Mouse (Mus musculus) liver, postnatal 0 days (tissue): ENCODE data around the gene Sod3. TPM values are rescaled to one million over a fixed set of nuclear protein-coding genes. Genes with fewer than 3 reads are reported as not detected.

Experiments used
- ATAC-seq: fragments of 200-750 bp; cut with Nextera tagmentation; 2 replicates; pipeline ENCODE4 v1.8.0; 2017; ENCODE audit warnings: mild to moderate bottlenecking, moderate library complexity
- DNase-seq: peaks from one replicate; pipeline ENCODE4 v3.0.0-alpha.2; 2016
- H3K27ac ChIP-seq: fragments of 300-500 bp; sonication (generic); 2 replicates; pipeline ENCODE4 v1.5.1; 2014; ENCODE audit warnings: antibody characterized with exemption, moderate library complexity, mild to moderate bottlenecking, low read depth
- H3K27me3 ChIP-seq: fragments of 300-500 bp; sonication (generic); 2 replicates; pipeline ENCODE4 v1.6.1; 2014; ENCODE audit warnings: low read length, control low read depth, mixed read lengths; ENCODE audit not compliant: insufficient read depth
- H3K36me3 ChIP-seq: fragments of 300-500 bp; sonication (generic); replicated peaks from 2 replicates; pipeline ENCODE4 v1.6.1; 2014; ENCODE audit warnings: mild to moderate bottlenecking, control low read depth, low read length, moderate library complexity, mixed read lengths; ENCODE audit not compliant: insufficient read depth
- H3K4me1 ChIP-seq: fragments of 300-500 bp; sonication (generic); 2 replicates; pipeline ENCODE4 v1.6.1; 2014; ENCODE audit warnings: antibody characterized with exemption, mild to moderate bottlenecking, control low read depth; ENCODE audit not compliant: insufficient read depth
- H3K4me2 ChIP-seq: fragments of 300-500 bp; sonication (generic); 2 replicates; pipeline ENCODE4 v1.6.1; 2014; ENCODE audit warnings: low read depth, mild to moderate bottlenecking, low read length, moderate library complexity, mixed read lengths
- H3K4me3 ChIP-seq: fragments of 300-500 bp; sonication (generic); 2 replicates; pipeline ENCODE4 v1.5.1; 2014; ENCODE audit warnings: low read depth, low read length
- H3K9ac ChIP-seq: fragments of 300-500 bp; sonication (generic); replicated peaks from 2 replicates; pipeline ENCODE4 v1.6.1; 2014; ENCODE audit warnings: mild to moderate bottlenecking, moderate library complexity
- H3K9me3 ChIP-seq: fragments of 300-500 bp; sonication (generic); 2 replicates; pipeline ENCODE4 v1.6.1; 2016; ENCODE audit warnings: mild to moderate bottlenecking, control low read depth, low read length, mixed read lengths
- CTCF ChIP-seq: sonication (generic); IDR thresholded peaks from 2 replicates; pipeline ENCODE4 v1.5.1; 2016; ENCODE audit warnings: antibody characterized with exemption, low read depth
- EP300 ChIP-seq: IDR thresholded peaks from 2 replicates; pipeline ENCODE4 v1.6.1; 2016; ENCODE audit warnings: antibody characterized with exemption, low read depth, mild to moderate bottlenecking
- WGBS: fragments of 180-500 bp; shearing (Covaris S2); extraction: QIAGEN DNeasy Blood & Tissue Kit; methylation state at CpG from one replicate; pipeline ENCODE4 v1.1.7; 2014; ENCODE audit not compliant: insufficient replicate concordance; 5-methylcytosine and 5-hydroxymethylcytosine counted together
- polyA plus RNA-seq: library from polyadenylated mRNA; unstranded; fragments of >200 nt; fragmentation: Nextera tagmentation; extraction: Ambion mirVana; gene quantifications from 2 replicates; pipeline ENCODE4 v1.2.1, GENCODE M21; 2015

The Sod3 gene
- polyA plus RNA-seq, 1 experiment from 2014 or later: 23.0 TPM

GRCm38 (mm10) chr5:52410197-52410596 is 46.6 kb downstream of the Sod3 start:
- Histone ChIP-seq H3K4me3 (no peak overlapping the region), H3K9me3 (no peaks in the 10 kb centered on the region), H3K27me3 (no peaks in the 10 kb centered on the region), H3K27ac (no peak overlapping the region), H3K4me1 (no peaks in the 10 kb centered on the region), H3K36me3 (no peaks in the 10 kb centered on the region), H3K4me2 (no peak overlapping the region), H3K9ac (no peak overlapping the region)
- no peak for ATAC-seq
- 86% methylated on average over 12 of the region's 12 CpGs for WGBS
- no peak for DNase-seq
- TF ChIP-seq CTCF (no peak), EP300 (no peak)

GRCm38 (mm10) chr5:52411567-52411966 is 48.0 kb downstream of the Sod3 start:
- DNase-seq: peak; percentile 18

DNA sequence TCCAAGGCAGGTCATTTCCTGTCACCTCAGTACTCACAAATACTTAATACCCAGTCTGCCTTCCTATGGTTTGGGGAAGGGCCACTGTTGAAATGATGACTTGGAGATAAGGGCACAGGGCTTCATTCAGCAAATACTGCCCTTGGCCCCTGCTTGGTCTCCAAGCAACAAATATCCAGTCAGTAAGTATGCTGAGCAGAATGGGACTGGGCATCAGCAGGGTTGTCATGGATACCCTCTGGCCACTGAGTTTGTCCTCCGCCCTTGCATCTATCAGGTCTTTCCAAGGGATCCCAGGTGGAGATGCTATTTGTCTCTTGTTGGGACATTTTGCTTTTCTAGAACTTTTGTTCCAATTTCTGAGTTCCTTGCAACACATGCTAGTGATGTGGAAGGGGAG is 51.6 kb downstream of the Sod3 start:
- Histone ChIP-seq H3K9ac (no peak overlapping the region), H3K36me3 (no peaks in the 10 kb centered on the region), H3K4me2 (no peak overlapping the region), H3K4me3 (no peak overlapping the region), H3K27ac (no peak overlapping the region), H3K27me3 (no peaks in the 10 kb centered on the region), H3K4me1 (no peaks in the 10 kb centered on the region), H3K9me3 (no peaks in the 10 kb centered on the region)
- ATAC-seq: no peak
- no peak for TF ChIP-seq CTCF
- no peak for TF ChIP-seq EP300
- 74% methylated on average over 1 of the region's 1 CpGs for WGBS
- no peak for DNase-seq

More at GRCm38 (mm10) chr5:52411567-52411966, 48.0 kb downstream of the Sod3 start:
- Histone ChIP-seq H3K27ac (no peak overlapping the region), H3K4me2 (no peak overlapping the region), H3K27me3 (no peaks in the 10 kb centered on the region), H3K9me3 (no peaks in the 10 kb centered on the region), H3K9ac (no peak overlapping the region), H3K4me3 (no peak overlapping the region), H3K4me1 (no peaks in the 10 kb centered on the region), H3K36me3 (no peaks in the 10 kb centered on the region)
- ATAC-seq: no peak
- 54% methylated on average over 3 of the region's 3 CpGs for WGBS
- no peak for TF ChIP-seq EP300
- TF ChIP-seq CTCF: no peak

DNA sequence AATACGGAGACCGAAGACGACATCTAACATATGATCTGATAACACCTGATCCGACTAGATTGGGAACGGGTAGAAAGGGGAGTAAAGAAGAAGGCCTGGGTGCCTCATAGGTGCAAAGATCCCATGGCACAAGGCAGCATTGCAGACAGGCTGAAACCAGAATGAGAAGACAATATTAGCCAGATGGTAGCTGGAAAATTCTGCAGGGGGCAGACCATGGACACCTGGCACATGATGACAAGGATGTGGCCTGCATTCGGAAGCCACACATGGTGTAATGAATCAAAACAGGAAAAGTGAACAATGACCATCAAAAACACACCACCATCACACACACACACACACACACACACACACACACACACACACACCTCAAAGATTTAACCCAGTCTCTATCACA is 52.3 kb downstream of the Sod3 start:
- Histone ChIP-seq H3K36me3 (no peaks in the 10 kb centered on the region), H3K4me3 (no peak overlapping the region), H3K9ac (no peak overlapping the region), H3K27ac (no peak overlapping the region), H3K4me2 (no peak overlapping the region), H3K4me1 (no peaks in the 10 kb centered on the region), H3K27me3 (no peaks in the 10 kb centered on the region), H3K9me3 (no peaks in the 10 kb centered on the region)
- TF ChIP-seq EP300: no peak
- no peak for TF ChIP-seq CTCF
- ATAC-seq: no peak
- no peak for DNase-seq
- WGBS: 73% methylated on average over 6 of the region's 6 CpGs

GRCm38 (mm10) chr5:52416485-52416884 is 52.9 kb downstream of the Sod3 start:
- Histone ChIP-seq H3K36me3 (no peaks in the 10 kb centered on the region), H3K4me3 (no peak overlapping the region), H3K9ac (no peak overlapping the region), H3K4me1 (no peaks in the 10 kb centered on the region), H3K27me3 (no peaks in the 10 kb centered on the region), H3K4me2 (no peak overlapping the region), H3K9me3 (no peaks in the 10 kb centered on the region), H3K27ac (no peak overlapping the region)
- TF ChIP-seq CTCF (no peak), EP300 (no peak)
- WGBS: 66% methylated on average over 2 of the region's 2 CpGs
- ATAC-seq (no peak), DNase-seq (no peak)

Other genes with a start within 250 kb of the Sod3 start
- 36.0 and 39.3 TPM in 2 replicates for gene Dhx15, start 173.3 kb upstream of the Sod3 start, polyA plus RNA-seq
- 0.89 and 0.98 TPM in 2 replicates for gene Ccdc149, start 107.7 kb downstream of the Sod3 start, polyA plus RNA-seq
- gene Lgi2, start 202.7 kb downstream of the Sod3 start, polyA plus RNA-seq: 0.18 and 0.26 TPM in 2 replicates